Mouse (Mus musculus): ENCODE data around the gene Mcu. TPM values are rescaled to one million over a fixed set of nuclear protein-coding genes. Genes with fewer than 3 reads are reported as not detected.

Mcu gene
- polyA plus RNA-seq, 1 experiment from 2014 or later: 19.5 TPM

- H3K27me3 ChIP-seq (replicated peaks; ENCODE audit: control insufficient read depth, insufficient read depth, low read length): no peaks in the 10 kb centered on the region
- no peaks in the 10 kb centered on the region for H3K36me3 ChIP-seq (ENCODE audit: control insufficient read depth, insufficient read depth, low read length)
- no peak overlapping the region for H3K27ac ChIP-seq (ENCODE audit: low read depth, low read length)
- no peak overlapping the region for H3K9ac ChIP-seq (ENCODE audit: low read length)
- no peaks in the 10 kb centered on the region for H3K4me1 ChIP-seq (ENCODE audit: control insufficient read depth, insufficient read depth, low read length)
- H3K9me3 ChIP-seq (replicated peaks; ENCODE audit: control insufficient read depth, low read length): no peaks in the 10 kb centered on the region
- H3K4me3 ChIP-seq (ENCODE audit: low read depth, low read length): no peak overlapping the region
- ATAC-seq: no peak
- 85% methylated on average over 11 of the region's 11 CpGs for WGBS
- DNase-seq (ENCODE audit: low spot score): no peak
- no peak overlapping the region for H3K4me2 ChIP-seq (ENCODE audit: low read length)
These were observed 89.2 kb downstream of the Mcu start for GRCm38 (mm10) chr10:59527311-59527710.

GRCm38 (mm10) chr10:59524675-59525074 is 91.8 kb downstream of the Mcu start:
- Histone ChIP-seq H3K4me1 (ENCODE audit: control insufficient read depth, insufficient read depth, low read length) (no peaks in the 10 kb centered on the region), H3K4me3 (ENCODE audit: low read depth, low read length) (no peak overlapping the region), H3K9ac (ENCODE audit: low read length) (no peak overlapping the region), H3K27ac (ENCODE audit: low read depth, low read length) (no peak overlapping the region), H3K9me3 (replicated peaks; ENCODE audit: control insufficient read depth, low read length) (no peaks in the 10 kb centered on the region), H3K36me3 (ENCODE audit: control insufficient read depth, insufficient read depth, low read length) (no peaks in the 10 kb centered on the region), H3K27me3 (replicated peaks; ENCODE audit: control insufficient read depth, insufficient read depth, low read length) (no peaks in the 10 kb centered on the region), H3K4me2 (ENCODE audit: low read length) (no peak overlapping the region)
- WGBS: 87% methylated on average over 5 of the region's 5 CpGs
- no peak for ATAC-seq
- no peak for DNase-seq (ENCODE audit: low spot score)

DNA sequence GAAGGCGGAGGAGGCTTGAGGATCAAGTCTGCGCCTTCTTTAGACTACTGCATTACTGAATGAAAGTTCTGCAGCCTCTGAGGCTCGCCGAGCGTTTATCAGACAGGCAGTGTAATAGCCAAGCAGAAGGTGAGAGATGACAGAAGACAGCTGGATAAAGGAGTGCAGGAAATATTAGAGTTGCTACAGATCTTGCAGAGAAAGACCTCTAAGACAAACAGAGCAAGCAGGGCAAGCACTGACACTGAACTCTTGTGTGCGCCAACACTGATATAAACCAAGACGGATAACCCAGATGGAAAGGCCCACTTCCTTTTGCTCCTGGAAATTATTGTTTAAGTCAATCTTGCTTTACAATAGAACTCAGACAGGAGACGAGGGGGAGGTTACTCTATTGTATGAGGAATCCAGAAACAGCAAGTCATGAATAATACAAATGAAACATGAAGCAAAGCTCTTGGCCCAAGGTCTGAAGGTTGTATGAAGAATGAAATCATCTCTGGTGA is 92.6 kb downstream of the Mcu start:
- no peaks in the 10 kb centered on the region for H3K27me3 ChIP-seq (replicated peaks; ENCODE audit: control insufficient read depth, insufficient read depth, low read length)
- no peaks in the 10 kb centered on the region for H3K9me3 ChIP-seq (replicated peaks; ENCODE audit: control insufficient read depth, low read length)
- no peak overlapping the region for H3K4me3 ChIP-seq (ENCODE audit: low read depth, low read length)
- 63% methylated on average over 8 of the region's 8 CpGs for WGBS
- H3K27ac ChIP-seq (ENCODE audit: low read depth, low read length): no peak overlapping the region
- H3K9ac ChIP-seq (ENCODE audit: low read length): no peak overlapping the region
- no peak overlapping the region for H3K4me2 ChIP-seq (ENCODE audit: low read length)
- H3K4me1 ChIP-seq (ENCODE audit: control insufficient read depth, insufficient read depth, low read length): no peaks in the 10 kb centered on the region
- no peaks in the 10 kb centered on the region for H3K36me3 ChIP-seq (ENCODE audit: control insufficient read depth, insufficient read depth, low read length)
- DNase-seq (ENCODE audit: low spot score) (no peak), ATAC-seq (no peak)

GRCm38 (mm10) chr10:59520701-59521100 is 95.8 kb downstream of the Mcu start:
- ATAC-seq: no peak
- Histone ChIP-seq H3K9ac (ENCODE audit: low read length) (no peak overlapping the region), H3K9me3 (replicated peaks; ENCODE audit: control insufficient read depth, low read length) (no peaks in the 10 kb centered on the region), H3K27me3 (replicated peaks; ENCODE audit: control insufficient read depth, insufficient read depth, low read length) (no peaks in the 10 kb centered on the region), H3K4me2 (ENCODE audit: low read length) (no peak overlapping the region), H3K4me1 (ENCODE audit: control insufficient read depth, insufficient read depth, low read length) (no peaks in the 10 kb centered on the region), H3K36me3 (ENCODE audit: control insufficient read depth, insufficient read depth, low read length) (no peaks in the 10 kb centered on the region), H3K4me3 (ENCODE audit: low read depth, low read length) (no peak overlapping the region), H3K27ac (ENCODE audit: low read depth, low read length) (no peak overlapping the region)
- no peak for DNase-seq (ENCODE audit: low spot score)
- 82% methylated on average over 2 of the region's 2 CpGs for WGBS

DNA sequence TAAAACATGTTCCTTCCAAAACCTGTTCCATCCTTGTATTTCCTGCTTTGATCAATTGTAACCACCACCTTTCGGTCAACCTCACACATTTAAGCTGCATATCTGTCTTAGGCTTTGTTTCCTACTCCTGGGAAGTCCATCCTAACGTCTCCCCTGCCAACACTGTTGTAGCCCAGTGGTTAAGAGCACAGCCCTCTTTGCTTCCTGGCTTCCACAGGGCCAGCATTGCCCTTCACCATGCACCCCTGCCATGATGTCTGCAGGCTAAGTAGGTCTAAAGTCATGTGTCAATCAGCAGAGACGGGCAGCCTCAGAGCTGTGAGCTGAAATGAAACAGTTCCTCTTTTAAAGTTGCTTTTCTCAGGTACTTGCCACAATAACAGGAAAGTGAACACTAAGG is 97.1 kb downstream of the Mcu start:
- ATAC-seq: no peak
- H3K4me2 ChIP-seq (ENCODE audit: low read length): no peak overlapping the region
- H3K36me3 ChIP-seq (ENCODE audit: control insufficient read depth, insufficient read depth, low read length): no peaks in the 10 kb centered on the region
- H3K27me3 ChIP-seq (replicated peaks; ENCODE audit: control insufficient read depth, insufficient read depth, low read length): no peaks in the 10 kb centered on the region
- no peak overlapping the region for H3K27ac ChIP-seq (ENCODE audit: low read depth, low read length)
- H3K4me3 ChIP-seq (ENCODE audit: low read depth, low read length): no peak overlapping the region
- DNase-seq (ENCODE audit: low spot score): no peak
- H3K9me3 ChIP-seq (replicated peaks; ENCODE audit: control insufficient read depth, low read length): no peaks in the 10 kb centered on the region
- H3K9ac ChIP-seq (ENCODE audit: low read length): no peak overlapping the region
- WGBS: 87% methylated on average over 3 of the region's 3 CpGs
- H3K4me1 ChIP-seq (ENCODE audit: control insufficient read depth, insufficient read depth, low read length): no peaks in the 10 kb centered on the region

DNA sequence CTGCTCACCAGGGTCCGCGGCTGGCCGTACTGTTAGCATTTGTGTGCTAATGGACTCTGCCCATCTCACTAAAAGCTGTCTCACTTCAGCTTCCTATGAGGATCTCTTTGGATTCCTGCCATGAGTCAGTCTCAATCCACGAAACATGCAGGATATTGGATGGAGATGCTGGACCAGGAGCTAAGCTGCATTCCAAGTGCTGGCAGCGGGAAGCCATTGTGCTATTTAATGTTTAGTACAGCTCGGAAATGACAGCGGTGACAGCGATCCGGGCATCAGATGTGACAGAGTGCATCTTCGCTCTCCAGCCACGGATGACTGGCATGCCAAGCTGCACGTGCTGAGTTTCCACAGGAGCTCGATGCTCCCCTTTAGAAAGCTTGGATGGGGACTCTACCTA is 99.3 kb downstream of the Mcu start:
- Histone ChIP-seq H3K9me3 (replicated peaks; ENCODE audit: control insufficient read depth, low read length) (no peaks in the 10 kb centered on the region), H3K36me3 (ENCODE audit: control insufficient read depth, insufficient read depth, low read length) (no peaks in the 10 kb centered on the region), H3K27ac (ENCODE audit: low read depth, low read length) (no peak overlapping the region), H3K4me1 (ENCODE audit: control insufficient read depth, insufficient read depth, low read length) (peaks cover 3% of the 10 kb centered on the region), H3K4me3 (ENCODE audit: low read depth, low read length) (no peak overlapping the region), H3K9ac (ENCODE audit: low read length) (no peak overlapping the region), H3K4me2 (ENCODE audit: low read length) (no peak overlapping the region), H3K27me3 (replicated peaks; ENCODE audit: control insufficient read depth, insufficient read depth, low read length) (no peaks in the 10 kb centered on the region)
- 95% methylated on average over 13 of the region's 13 CpGs for WGBS
- DNase-seq (ENCODE audit: low spot score) (no peak), ATAC-seq (no peak)

DNA sequence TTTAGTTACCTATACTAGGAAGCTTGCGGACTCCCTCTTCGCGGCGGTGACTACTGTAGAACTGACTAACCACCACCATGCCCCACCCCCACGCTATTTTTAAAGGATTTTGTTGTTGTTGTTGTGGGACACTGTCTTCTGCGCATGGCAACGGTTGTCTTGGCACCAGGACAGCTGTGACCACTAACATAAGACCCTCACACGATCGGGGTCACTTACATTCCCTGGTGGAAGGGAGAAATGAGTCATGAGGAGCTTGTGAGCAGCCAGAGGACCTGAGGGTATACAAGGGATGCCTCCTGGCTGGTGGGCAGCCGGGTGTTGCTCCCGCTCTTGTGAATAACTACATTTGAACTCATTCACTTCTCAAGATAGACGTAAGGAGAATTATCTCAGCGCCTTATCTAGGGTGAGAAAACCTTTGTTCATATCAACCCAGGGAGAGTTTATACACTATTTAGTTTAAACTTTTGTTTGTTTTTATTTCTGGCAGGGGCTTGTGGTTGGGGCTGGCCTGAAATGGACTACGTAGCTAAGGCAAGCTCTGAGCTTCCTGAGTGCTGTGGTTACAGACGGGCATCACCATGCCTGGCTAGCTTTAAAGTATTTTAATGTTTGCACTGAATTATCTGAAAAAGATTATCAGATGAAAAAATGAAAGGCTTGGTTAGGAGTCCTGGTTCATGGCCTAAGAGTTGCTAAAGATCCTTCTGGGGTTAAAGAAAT is 101.6 kb downstream of the Mcu start:
- Histone ChIP-seq H3K4me1 (ENCODE audit: control insufficient read depth, insufficient read depth, low read length) (peaks cover 8% of the 10 kb centered on the region), H3K4me3 (ENCODE audit: low read depth, low read length) (no peak overlapping the region), H3K4me2 (ENCODE audit: low read length) (no peak overlapping the region), H3K36me3 (ENCODE audit: control insufficient read depth, insufficient read depth, low read length) (no peaks in the 10 kb centered on the region), H3K27ac (ENCODE audit: low read depth, low read length) (no peak overlapping the region), H3K9ac (ENCODE audit: low read length) (no peak overlapping the region), H3K27me3 (replicated peaks; ENCODE audit: control insufficient read depth, insufficient read depth, low read length) (no peaks in the 10 kb centered on the region), H3K9me3 (replicated peaks; ENCODE audit: control insufficient read depth, low read length) (no peaks in the 10 kb centered on the region)
- DNase-seq (ENCODE audit: low spot score) (no peak), ATAC-seq (no peak)
- WGBS: 88% methylated on average over 15 of the region's 15 CpGs

DNA sequence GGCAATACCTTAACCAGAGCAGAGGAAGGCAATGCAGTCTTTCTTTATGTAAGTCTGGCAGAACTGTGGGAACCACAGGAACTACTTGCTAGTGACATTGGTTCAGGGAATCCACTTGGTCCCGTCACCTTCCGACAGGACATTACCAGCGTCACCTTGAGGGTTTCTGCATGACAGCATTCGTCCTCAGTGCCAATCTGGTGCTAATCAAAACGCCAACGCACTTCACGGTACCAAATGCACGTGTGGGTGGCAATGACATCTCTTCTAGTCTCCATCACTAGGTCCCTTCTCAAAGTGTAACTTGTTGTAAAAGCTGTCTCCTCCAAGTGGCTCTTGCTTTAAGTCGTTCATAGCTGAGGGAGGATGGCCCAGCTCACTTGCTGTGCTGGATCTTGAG is 104.3 kb downstream of the Mcu start:
- H3K27ac ChIP-seq (ENCODE audit: low read depth, low read length): no peak overlapping the region
- ATAC-seq: no peak
- no peak overlapping the region for H3K4me2 ChIP-seq (ENCODE audit: low read length)
- no peak overlapping the region for H3K4me3 ChIP-seq (ENCODE audit: low read depth, low read length)
- H3K4me1 ChIP-seq (ENCODE audit: control insufficient read depth, insufficient read depth, low read length): peaks cover 8% of the 10 kb centered on the region
- DNase-seq (ENCODE audit: low spot score): no peak
- H3K36me3 ChIP-seq (ENCODE audit: control insufficient read depth, insufficient read depth, low read length): no peaks in the 10 kb centered on the region
- 87% methylated on average over 9 of the region's 9 CpGs for WGBS
- no peak overlapping the region for H3K9ac ChIP-seq (ENCODE audit: low read length)
- H3K9me3 ChIP-seq (replicated peaks; ENCODE audit: control insufficient read depth, low read length): no peaks in the 10 kb centered on the region
- no peaks in the 10 kb centered on the region for H3K27me3 ChIP-seq (replicated peaks; ENCODE audit: control insufficient read depth, insufficient read depth, low read length)

- peak; percentile 30 for DNase-seq (ENCODE audit: low spot score)
- H3K27ac ChIP-seq (ENCODE audit: low read depth, low read length): no peak overlapping the region
- H3K9me3 ChIP-seq (replicated peaks; ENCODE audit: control insufficient read depth, low read length): no peaks in the 10 kb centered on the region
- no peak overlapping the region for H3K9ac ChIP-seq (ENCODE audit: low read length)
- 37% methylated on average over 14 of the region's 14 CpGs for WGBS
- H3K27me3 ChIP-seq (replicated peaks; ENCODE audit: control insufficient read depth, insufficient read depth, low read length): no peaks in the 10 kb centered on the region
- H3K4me2 ChIP-seq (ENCODE audit: low read length): no peak overlapping the region
- no peaks in the 10 kb centered on the region for H3K36me3 ChIP-seq (ENCODE audit: control insufficient read depth, insufficient read depth, low read length)
- no peak overlapping the region for H3K4me3 ChIP-seq (ENCODE audit: low read depth, low read length)
- no peak for ATAC-seq
- peaks cover 8% of the 10 kb centered on the region for H3K4me1 ChIP-seq (ENCODE audit: control insufficient read depth, insufficient read depth, low read length)
These were observed 105.0 kb downstream of the Mcu start for GRCm38 (mm10) chr10:59511427-59511963.

Data from forebrain, embryonic 14.5 days (tissue).